In the genomic region with DNA sequence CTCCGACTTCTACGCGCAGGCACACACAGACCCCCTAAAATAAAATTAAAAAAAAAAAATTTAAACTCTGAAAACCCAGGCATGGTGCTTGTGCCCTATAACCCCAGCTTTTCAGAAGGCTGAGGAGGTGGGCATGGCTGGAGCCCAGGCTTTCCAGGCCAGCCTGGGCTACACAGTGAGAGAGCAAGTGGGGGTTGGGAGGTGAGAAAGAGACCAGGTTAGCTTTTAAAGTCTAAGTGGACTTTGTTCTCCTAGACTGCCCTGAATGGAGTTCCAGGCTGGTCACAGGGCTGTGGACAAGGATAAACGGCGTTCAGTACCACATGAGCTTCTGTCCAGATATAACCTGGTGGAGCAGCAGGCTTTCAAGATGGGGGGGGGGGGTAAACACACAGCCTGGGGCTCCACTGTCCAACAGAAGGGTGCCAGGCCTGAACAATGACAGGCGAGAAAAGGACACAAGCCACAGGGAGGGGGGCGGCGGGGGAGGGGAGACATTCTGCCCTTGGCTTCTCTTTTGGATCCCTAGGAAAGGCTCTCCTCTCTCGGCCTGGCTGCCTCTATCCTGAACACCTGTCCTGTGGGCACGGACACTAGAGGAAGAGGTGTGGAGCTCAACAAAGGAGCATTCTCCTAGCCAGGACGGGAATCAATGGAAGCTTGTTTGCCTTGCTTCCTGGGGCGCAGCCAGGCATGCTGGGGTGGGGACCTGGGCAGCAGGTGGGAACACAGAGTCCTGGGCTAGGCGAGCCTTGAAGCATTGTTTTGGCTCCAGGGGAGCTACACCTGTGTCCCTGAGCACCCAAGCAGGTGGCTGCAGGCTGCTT, we compare ENCODE assay signal across 12 mouse cellular contexts. TPM values are rescaled to one million over a fixed set of nuclear protein-coding genes. Genes with fewer than 3 reads are reported as not detected.
DNase-seq lines count a peak whose midpoint lies in the region; ATAC-seq and TF ChIP-seq lines count a peak whose summit lies in the region.
"Had no signal": no experiment of that assay in that cellular context is flagged by ENCODE, and none has a peak within 500 bp of the region (broad histone marks: within the 10 kb centered on the region; RNA-seq: fewer than 3 reads in every experiment).

No protein-coding gene starts in this region.

- no peaks in the 10 kb centered on the region for H3K9me3 ChIP-seq in heart, postnatal 0 days (replicated peaks; ENCODE audit: control insufficient read depth, low read length)
- H3K9me3 ChIP-seq in stomach, embryonic 16.5 days (replicated peaks; ENCODE audit: control insufficient read depth, low read length), result no peaks in the 10 kb centered on the region
- H3K9me3 ChIP-seq in limb, embryonic 10.5 days (replicated peaks), result no peaks in the 10 kb centered on the region
- H3K9me3 ChIP-seq: forebrain, embryonic 15.5 days had no signal

- H3K9ac ChIP-seq in heart, postnatal 0 days (replicated peaks; ENCODE audit: low read depth, low read length), result no peak overlapping the region
- H3K9ac ChIP-seq in stomach, embryonic 16.5 days (ENCODE audit: low read length), result peak overlapping the region; percentile 23; the same call in 1 of the 2 replicates
- H3K9ac ChIP-seq: forebrain, embryonic 15.5 days had no signal

- no peak for TF ChIP-seq CTCF in heart, postnatal 0 days (IDR thresholded peaks at IDR 0.05; ENCODE audit: low read depth)

- H3K36me3 ChIP-seq in heart, postnatal 0 days (replicated peaks; ENCODE audit: control insufficient read depth, insufficient read depth, low read length), result no peaks in the 10 kb centered on the region
- no peaks in the 10 kb centered on the region for H3K36me3 ChIP-seq in stomach, embryonic 16.5 days (ENCODE audit: control insufficient read depth, insufficient read depth, low read length)
- no peaks in the 10 kb centered on the region for H3K36me3 ChIP-seq in limb, embryonic 10.5 days
- H3K36me3 ChIP-seq: forebrain, embryonic 15.5 days had no signal

- ATAC-seq in heart, postnatal 0 days (ENCODE audit: insufficient read depth, low read depth), result no peak
- peak; percentile 87 for ATAC-seq in stomach, embryonic 16.5 days (ENCODE audit: insufficient read depth, low FRiP score)

- peak overlapping the region; percentile 99 for H3K27ac ChIP-seq in heart, postnatal 0 days (ENCODE audit: low read depth)
- H3K27ac ChIP-seq in stomach, embryonic 16.5 days (ENCODE audit: low read length), result peak overlapping the region; percentile 93
- H3K27ac ChIP-seq in limb, embryonic 10.5 days, result no peak overlapping the region; the same call in 1 of the 2 replicates
- H3K27ac ChIP-seq: forebrain, embryonic 15.5 days had no signal

- H3K4me2 ChIP-seq in heart, postnatal 0 days (ENCODE audit: low read depth, low read length), result no peak overlapping the region
- no peak overlapping the region for H3K4me2 ChIP-seq in stomach, embryonic 16.5 days (ENCODE audit: low read depth, low read length)
- H3K4me2 ChIP-seq: forebrain, embryonic 15.5 days had no signal

- H3K27me3 ChIP-seq in heart, postnatal 0 days (ENCODE audit: control insufficient read depth, insufficient read depth, low read length), result no peaks in the 10 kb centered on the region
- H3K27me3 ChIP-seq in stomach, embryonic 16.5 days (ENCODE audit: control insufficient read depth, insufficient read depth, low read length), result no peaks in the 10 kb centered on the region
- H3K27me3 ChIP-seq in limb, embryonic 10.5 days (ENCODE audit: low read depth, poor library complexity, severe bottlenecking), result peaks cover 3% of the 10 kb centered on the region; the same call in 1 of the 2 replicates
- H3K27me3 ChIP-seq: forebrain, embryonic 15.5 days had no signal

- peaks cover 14% of the 10 kb centered on the region for H3K4me1 ChIP-seq in heart, postnatal 0 days (ENCODE audit: control insufficient read depth, insufficient read depth)
- H3K4me1 ChIP-seq in stomach, embryonic 16.5 days (ENCODE audit: control insufficient read depth, insufficient read depth, low read length), result peaks cover 10% of the 10 kb centered on the region; the same call in 1 of the 2 replicates
- peaks cover 29% of the 10 kb centered on the region for H3K4me1 ChIP-seq in limb, embryonic 10.5 days

- DNase-seq in heart, adult 11 months, result peak; percentile 92
- DNase-seq in heart, adult 8-10 months (ENCODE audit: low spot score), result no peak
- peak; percentile 56 for DNase-seq in ovary, adult 18-20 months (ENCODE audit: low spot score)
- DNase-seq in ovary, postnatal 10 days (ENCODE audit: low spot score), result no peak
- DNase-seq in heart, postnatal 0 days (ENCODE audit: low spot score), result no peak
- DNase-seq in limb, embryonic 10.5 days (ENCODE audit: low spot score), result no peak
- no peak for DNase-seq in spleen, adult 18-20 months

- H3K4me3 ChIP-seq in heart, postnatal 0 days (ENCODE audit: low read depth, low read length), result no peak overlapping the region
- H3K4me3 ChIP-seq in stomach, embryonic 16.5 days (replicated peaks; ENCODE audit: low read length), result no peak overlapping the region
- no peak overlapping the region for H3K4me3 ChIP-seq in limb, embryonic 10.5 days
- H3K4me3 ChIP-seq: forebrain, embryonic 15.5 days had no signal

- WGBS in heart, postnatal 0 days, result 54% methylated on average over 13 of the region's 13 CpGs
- 65% methylated on average over 13 of the region's 13 CpGs for WGBS in stomach, embryonic 16.5 days
- 77% methylated on average over 13 of the region's 13 CpGs for WGBS in limb, embryonic 10.5 days

- TF ChIP-seq EP300 in heart, postnatal 0 days (IDR thresholded peaks at IDR 0.05; ENCODE audit: low read depth), result no peak; the same call in 1 of the 2 replicates

RNA-seq across cellular contexts. Expression of a gene that starts 27.9 kb away (rescaled TPM):
- total RNA-seq in heart, adult 8-10 months (2022), result not detected
- total RNA-seq in heart, postnatal 0 days (2014; rRNA removed; ENCODE audit: low replicate concordance), result not detected in 2 replicates
- 0.53 TPM in 1 of 2 replicates, not detected in the other for polyA plus RNA-seq in heart, postnatal 0 days (2015; fragmentation: Nextera tagmentation; extraction: Ambion mirVana)
- polyA plus RNA-seq in stomach, embryonic 16.5 days (2015; fragmentation: Nextera tagmentation; extraction: Ambion mirVana), result not detected in 2 replicates
- not detected in 2 replicates for polyA plus RNA-seq in limb, embryonic 10.5 days (2016; fragmentation: Nextera tagmentation; extraction: Ambion mirVana)
- polyA plus RNA-seq: C2C12; forebrain, embryonic 15.5 days; limb, embryonic 11.5 days; neural tube, embryonic 11.5 days had no signal

RNA-seq across cellular contexts. Expression of a gene that starts 46.3 kb away (rescaled TPM):
- 10 to 100 TPM; 27.7 to 31.2 (median 28.0) TPM for total RNA-seq in heart, adult 8-10 months (2022)
- 61.2 and 79.7 TPM in 2 replicates for total RNA-seq in heart, postnatal 0 days (2014; rRNA removed; ENCODE audit: low replicate concordance)
- 57.8 and 66.6 TPM in 2 replicates for polyA plus RNA-seq in heart, postnatal 0 days (2015; fragmentation: Nextera tagmentation; extraction: Ambion mirVana)
- 63.2 and 63.8 TPM in 2 replicates for polyA plus RNA-seq in stomach, embryonic 16.5 days (2015; fragmentation: Nextera tagmentation; extraction: Ambion mirVana)
- 135 and 158 TPM in 2 replicates for polyA plus RNA-seq in limb, embryonic 10.5 days (2016; fragmentation: Nextera tagmentation; extraction: Ambion mirVana)

RNA-seq across cellular contexts. Expression of a gene that starts 50.0 kb away (rescaled TPM):
- total RNA-seq in heart, adult 8-10 months (2022), result 10 to 100 TPM; 26.2 to 42.1 (median 32.5) TPM
- 106 and 123 TPM in 2 replicates for total RNA-seq in heart, postnatal 0 days (2014; rRNA removed; ENCODE audit: low replicate concordance)
- 51.0 and 74.0 TPM in 2 replicates for polyA plus RNA-seq in heart, postnatal 0 days (2015; fragmentation: Nextera tagmentation; extraction: Ambion mirVana)
- 3.0 and 4.0 TPM in 2 replicates for polyA plus RNA-seq in stomach, embryonic 16.5 days (2015; fragmentation: Nextera tagmentation; extraction: Ambion mirVana)
- 9.1 and 14.2 TPM in 2 replicates for polyA plus RNA-seq in limb, embryonic 10.5 days (2016; fragmentation: Nextera tagmentation; extraction: Ambion mirVana)
- polyA plus RNA-seq: C2C12 had no signal

Comparison
In these comparisons a context has a peak if more than half of its experiments do, and no peak if none do; other contexts are left out.
1. DNase-seq: peak in heart, adult 11 months (single experiment) and ovary, adult 18-20 months (single experiment); none in heart, adult 8-10 months (single experiment), ovary, postnatal 10 days (single experiment), heart, postnatal 0 days (single experiment), limb, embryonic 10.5 days (single experiment) and spleen, adult 18-20 months (0 of 2).